Mouse (Mus musculus): ENCODE measurements around the gene Pakap.
"Not testable (repeated sequence)": the region's sequence is repeated elsewhere in the genome, so short reads cannot be mapped to it uniquely, and the experiment has no call there.

The Pakap gene

DNA sequence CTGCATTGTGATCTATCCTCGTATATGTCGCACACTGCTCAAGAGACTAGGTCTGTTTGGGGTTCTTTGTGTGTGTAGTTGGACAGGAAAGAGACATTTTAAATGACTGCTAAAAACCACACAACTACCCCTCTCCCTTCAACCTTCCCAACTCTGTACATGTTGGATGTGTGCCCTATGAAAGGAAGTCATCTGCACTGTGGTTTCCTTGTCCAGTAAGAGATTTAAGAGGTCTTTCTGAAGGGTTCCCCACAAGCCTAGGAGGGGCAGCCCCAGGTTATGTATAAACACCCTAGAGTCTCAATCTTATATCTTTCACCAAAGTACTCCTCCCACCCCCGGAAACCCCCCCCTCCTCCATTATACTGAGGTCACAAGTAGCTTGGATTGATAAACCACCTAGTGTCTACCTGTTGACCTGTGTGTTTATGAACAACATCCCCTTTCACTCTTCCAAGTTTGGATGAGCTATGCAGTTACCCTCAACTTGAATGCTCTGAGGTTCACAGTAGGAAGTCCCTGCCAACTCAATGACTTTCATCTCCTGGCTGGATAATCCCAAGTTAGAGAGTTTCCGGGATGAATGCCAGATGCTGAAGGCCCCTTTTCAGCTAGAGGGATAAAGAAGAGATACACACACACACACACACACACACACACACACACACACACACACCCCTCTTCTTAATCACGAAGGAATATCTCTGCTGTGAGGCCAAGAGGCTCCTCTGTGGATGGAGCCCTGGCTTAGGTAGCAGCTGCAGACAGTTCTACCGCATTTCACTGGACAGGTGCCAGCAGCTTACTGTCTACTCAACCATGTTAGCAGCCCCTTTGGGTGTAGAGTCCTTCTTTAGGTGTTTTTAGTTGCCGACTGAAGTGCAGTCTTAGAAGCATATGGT lies 315.8 kb downstream of the Pakap start:
- no peak for DNase-seq (ENCODE audit: low read depth)

DNA sequence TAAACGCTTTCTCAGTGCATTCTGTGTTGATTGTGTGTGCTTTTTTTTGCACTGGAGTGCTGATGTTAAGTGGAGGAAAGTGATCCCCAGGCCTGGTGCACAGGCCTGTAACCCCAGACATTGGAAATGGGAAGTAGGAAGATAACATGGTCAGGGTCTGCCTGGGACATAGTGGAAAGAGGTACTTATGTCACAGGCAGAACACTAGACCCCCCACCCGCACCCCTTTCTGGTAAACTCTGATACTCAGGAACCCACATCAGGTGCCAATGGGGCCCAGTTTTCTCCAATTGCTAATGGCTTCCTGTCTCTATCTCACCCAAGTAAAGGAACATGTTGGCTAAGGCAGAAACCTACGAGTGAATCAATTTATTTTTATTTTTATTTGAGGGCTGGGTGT lies 316.5 kb downstream of the Pakap start:
- DNase-seq (ENCODE audit: low read depth) = no peak

DNA sequence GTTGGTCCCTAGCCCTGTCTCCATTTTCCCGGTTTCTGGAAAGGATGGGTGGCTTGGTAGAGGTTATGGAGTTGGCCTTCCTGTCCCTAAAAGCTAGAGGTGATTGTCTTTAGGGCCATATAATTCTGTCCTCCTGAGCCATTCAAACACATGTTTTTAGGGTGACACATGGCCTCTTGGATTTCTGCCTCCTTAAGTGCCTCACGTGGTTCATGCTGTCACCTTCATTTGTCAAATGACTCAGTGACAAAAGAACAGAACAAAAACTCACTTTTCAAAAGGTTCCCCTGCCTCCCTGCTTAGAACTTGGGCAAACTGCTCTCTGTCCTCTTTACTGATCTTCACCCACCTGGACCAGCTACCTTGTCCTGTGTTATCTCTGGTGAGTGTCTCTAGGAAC lies 317.2 kb downstream of the Pakap start:
- DNase-seq (ENCODE audit: low read depth) = no peak

DNA sequence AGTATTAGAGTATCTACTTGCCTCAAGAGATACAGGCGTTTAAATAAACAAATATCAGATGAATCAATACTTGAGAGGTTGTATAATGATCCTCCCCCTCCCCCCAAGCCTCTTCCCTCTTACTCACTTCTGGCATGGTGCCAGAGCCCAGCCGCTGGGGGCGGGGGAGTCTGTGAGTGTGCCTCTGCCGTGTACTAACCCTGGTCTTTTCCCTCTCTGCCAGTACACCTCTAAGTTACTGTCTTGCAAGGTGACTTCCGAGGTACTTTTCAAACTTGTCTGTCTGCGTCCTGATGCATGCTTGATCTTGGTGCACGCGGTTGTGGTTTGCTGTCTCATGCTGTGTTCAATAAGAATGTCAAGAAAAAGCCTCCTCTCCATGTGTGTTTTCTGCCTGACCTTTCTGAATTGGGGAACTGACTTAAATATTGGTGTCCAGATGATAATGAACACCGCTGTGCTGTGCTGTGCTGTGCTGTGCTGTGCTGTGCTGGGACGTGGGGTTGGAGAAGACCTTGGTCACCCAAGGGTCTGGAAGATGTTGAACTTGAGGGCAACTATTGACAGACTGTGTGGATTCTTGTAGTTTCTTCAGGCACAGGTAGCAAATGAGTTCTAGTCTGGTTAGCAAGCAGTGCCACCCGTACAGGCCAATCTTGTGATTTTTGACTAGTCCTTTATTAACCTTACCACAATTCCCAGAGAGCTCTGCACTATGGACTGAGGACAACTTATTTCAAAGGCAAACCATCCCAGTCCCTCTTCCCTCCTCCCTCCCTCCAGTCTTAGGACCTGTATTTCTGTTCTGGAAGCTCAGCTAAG lies 318.3 kb downstream of the Pakap start:
- no peak for DNase-seq (ENCODE audit: low read depth)

DNA sequence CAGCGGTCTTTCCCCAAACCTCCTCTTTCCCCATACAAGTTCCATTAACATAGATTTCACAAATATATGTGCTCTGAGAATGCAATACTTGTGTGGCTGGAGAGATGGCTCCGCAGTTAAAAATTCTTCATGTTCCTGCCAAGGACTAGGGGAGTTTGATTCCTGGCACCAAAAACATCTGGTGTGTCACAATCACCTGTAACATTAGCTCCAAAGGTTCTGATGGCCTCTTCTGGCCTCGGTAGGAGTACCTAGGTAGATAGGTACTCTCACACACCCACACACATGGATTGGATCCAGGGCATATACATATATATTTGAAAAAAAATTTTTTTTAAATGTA lies 318.9 kb downstream of the Pakap start:
- no peak for DNase-seq (ENCODE audit: low read depth)

DNA sequence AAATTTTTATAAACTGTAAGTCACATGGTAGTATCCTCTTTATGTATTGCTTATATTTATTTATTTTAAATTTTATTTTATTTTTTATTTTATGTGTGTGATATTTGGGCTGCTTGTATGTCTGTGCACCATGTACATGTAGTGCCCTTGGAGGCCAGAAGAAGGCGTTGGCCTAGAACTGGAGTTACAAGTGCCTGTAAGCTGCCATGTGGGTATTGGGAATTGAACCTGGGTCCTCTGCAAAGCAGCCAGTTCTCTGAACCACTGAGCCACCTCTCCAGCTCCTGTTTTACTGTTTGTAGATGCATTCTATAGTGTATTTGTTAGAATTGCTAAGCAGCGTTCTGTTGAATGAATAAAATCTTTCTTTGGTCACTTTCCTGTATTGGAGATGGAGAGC lies 320.3 kb downstream of the Pakap start:
- DNase-seq (ENCODE audit: low read depth) = no peak

DNA sequence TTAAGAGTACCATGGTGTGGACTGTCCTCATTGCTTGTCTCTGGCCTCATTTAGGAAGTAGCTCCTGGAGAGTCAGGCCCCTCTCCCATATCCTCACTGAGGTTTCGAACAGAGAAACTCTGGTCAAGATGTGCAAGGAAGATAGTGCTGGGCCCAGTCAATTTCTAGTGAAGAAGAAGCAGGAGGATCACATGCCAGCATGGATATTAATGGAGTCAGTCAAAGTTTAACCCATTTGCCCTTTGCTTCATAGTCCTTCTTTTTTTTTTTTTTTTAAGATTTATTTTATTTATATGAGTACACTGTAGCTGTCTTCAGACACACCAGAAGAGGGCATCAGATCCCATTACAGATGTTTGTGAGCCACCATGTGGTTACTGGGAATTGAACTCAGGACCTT lies 321.0 kb downstream of the Pakap start:
- DNase-seq (ENCODE audit: low read depth) = not testable (repeated sequence)

DNA sequence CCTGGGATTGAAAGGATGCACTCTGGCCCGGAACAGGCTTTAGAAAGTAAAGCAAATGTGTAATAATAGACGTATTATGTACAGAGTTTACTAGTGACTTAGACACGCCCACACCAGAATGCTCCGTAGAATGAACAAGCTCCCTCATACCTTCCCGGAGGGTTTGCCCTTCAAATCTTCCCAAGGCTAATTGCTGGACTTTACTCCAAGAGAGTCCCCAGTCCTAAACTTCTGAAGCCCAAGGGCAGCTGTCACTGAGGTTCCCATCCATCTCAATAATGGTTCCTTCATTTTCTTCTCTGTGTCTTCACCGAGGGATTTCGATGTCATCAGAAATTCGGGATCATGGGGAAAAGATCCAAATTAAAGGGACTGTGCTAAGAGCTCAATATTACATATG lies 321.8 kb downstream of the Pakap start:
- no peak for DNase-seq (ENCODE audit: low read depth)

DNA sequence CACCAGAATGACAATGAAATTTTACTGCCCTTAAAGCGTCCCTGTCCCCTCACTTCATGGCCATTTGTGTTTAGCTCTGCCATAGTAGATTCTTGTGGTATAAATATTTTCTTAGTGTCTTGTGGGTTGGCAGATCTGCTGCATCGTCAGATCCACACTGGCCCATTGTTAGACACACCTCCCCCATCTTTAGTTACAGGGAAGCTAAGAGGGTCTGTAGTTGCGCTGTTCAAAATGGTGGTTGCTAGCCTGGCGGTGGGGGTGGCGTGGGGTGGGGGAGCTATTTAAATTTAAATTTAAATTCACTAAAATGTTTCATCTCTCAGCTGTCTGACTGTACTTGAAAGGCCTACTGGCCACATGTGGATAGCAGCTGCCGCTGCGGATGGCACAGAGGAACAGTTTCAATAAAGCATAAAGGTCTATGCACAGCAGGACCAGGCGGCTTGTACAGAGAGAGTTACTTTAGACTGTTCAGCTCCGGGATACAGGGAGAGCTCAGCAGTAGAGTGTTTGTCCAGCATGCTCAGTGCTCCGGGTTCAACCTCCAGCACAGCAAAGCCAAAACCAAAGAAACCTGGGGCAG lies 324.1 kb downstream of the Pakap start:
- DNase-seq (ENCODE audit: low read depth) = no peak

DNA sequence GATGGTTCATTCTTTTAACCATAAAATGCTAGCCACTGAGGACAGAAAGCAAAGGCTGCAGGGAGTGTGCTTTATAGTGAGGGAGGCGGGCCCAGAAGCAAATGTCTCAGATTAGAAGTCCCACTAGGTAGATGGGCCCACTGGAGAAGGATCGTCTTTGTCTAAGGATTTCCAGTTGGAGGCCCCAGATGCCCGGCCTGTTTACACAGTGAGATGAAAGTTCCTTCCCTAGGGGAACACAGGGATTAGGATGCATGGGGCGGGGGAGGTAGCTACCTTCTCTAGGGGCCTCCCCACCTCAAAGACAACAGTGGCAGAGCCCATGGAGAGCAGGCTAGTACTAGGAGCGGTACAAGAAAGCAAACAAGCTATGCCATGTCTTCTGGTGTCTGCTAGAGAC lies 327.2 kb downstream of the Pakap start:
- DNase-seq (ENCODE audit: low read depth) = no peak

DNA sequence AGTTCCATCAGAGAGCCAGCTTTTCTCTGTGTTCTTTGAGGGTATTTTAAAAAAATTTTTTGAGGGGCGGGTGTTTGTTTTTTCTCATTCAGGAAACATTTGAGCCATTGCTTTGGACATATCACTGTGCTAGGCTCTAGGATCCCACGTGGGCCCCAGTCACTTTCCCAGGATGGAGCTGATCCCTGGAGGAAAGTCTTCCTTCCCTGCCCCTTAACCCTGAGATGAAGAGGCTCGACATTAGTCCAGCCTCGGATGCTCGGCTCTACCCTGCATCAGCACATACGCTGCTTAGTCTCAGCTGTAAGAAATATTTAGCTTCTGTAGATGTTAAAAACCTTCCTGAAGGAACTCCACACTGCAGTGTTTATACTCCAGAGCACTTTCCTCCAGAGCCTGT lies 327.9 kb downstream of the Pakap start:
- no peak for DNase-seq (ENCODE audit: low read depth)

DNA sequence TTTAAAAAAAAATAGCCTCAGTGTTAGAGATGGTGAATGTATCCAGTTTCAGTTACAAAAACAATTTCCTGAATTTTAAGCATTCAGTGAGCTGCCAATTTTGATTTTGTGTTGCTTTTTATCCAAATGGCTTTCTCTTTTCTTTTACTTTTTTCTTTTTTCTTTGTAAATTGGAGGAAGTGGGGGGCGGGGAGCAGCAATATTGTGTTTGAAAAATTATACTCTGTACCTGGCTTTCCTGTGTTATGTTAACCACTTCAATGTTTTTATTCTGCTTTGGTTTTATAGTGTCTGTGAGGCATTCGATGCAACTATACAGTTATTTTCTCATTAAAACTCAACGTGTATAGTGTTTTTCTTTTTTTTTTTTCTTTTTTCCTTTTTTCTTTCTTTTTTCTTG lies 328.7 kb downstream of the Pakap start:
- no peak for DNase-seq (ENCODE audit: low read depth)

DNA sequence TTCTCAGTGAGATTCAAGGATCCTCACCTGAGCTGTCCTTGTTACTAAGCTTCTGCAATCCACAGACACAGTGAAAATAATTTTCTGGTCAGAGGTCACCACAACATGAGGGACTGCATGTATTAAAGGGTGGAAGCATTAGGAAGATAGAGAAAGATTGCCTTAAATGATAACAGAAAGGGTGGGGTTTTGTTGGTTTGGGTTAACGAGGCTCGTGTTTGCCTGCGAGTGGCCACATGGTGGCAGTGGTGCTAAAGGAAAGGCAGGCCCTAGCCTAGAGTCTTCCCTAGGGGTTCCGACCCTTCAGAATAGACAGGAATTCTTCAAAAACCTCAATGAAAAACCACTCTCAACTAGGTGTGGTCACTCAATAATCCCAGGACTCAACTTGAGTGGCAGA lies 333.2 kb downstream of the Pakap start:
- no peak for DNase-seq (ENCODE audit: low read depth)

DNA sequence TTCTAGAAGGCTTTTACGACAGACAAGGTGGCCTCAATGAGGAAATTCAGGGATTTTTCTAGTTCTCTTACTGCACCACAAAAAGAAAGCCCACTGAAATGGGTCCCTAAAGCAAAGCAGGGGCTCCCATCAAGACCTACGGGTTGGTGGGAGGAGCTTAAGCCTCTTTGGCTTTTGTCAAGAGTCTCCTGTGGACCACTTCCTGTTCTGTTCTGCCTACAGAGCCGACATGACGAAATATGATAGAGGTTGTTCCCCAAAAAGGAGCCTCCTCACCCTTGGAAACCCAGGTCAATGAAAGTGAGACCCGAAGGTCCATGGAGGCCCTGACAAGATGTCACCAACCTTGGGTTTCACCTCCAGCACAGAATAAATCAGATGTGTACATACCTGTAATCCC lies 334.6 kb downstream of the Pakap start:
- DNase-seq (ENCODE audit: low read depth) = no peak

DNA sequence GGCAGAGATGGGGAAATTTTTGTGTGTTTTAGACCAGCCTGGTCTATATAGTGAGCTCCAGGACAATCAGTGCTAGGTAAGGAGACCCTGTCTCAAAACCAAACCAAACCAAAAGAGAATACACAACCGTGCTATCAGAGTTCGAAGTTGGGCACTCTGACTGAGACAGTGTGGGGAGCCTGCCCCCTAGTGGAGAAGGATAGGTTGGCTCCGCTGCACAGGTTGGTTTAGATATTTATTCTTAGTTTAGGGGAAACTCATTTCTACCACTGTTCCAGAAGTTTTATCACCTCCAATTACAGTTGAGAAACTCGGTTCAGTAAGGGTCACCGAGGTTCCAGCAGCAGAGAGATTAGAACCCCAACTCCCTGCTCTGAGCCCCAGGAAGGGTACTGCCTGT lies 336.2 kb downstream of the Pakap start:
- DNase-seq (ENCODE audit: low read depth) = peak; percentile 50

DNA sequence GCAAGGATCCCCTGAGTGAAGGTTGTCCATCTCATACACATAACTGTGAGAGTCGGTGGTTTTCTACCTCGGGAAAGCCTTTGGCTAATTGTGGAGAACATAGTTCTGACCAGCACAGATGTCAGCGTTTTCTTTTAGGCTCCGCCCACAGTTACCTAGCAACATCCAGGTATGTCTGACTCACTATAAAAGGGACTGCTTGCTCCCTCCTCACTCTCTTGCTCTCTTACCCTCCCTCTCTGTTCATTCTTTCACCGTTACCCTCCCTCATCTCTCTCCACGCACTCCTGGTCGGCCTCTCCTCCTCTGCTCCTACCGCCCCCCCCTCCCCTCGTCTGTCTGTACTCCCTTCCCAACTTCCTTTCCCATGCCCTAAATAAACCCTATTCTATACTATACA lies 336.7 kb downstream of the Pakap start:
- no peak for DNase-seq (ENCODE audit: low read depth)

DNA sequence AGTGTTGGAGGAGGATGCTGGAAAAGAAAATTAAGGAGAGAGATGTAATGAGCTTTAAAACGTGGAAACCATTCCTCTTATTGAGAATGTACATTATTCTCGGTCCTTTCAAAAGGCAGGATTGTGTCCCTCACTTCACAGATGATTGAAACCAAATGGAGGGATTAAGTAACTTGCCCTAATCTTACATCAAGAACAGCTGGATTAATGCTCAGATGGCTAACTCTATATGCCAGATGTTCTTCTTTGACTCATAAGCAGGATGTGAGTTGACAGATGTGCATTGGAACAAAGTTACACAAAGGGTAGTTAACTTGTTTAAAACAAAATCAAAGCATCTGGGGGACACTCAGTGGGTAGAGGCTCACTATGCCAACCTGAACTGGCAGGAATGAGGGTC lies 338.7 kb downstream of the Pakap start:
- DNase-seq (ENCODE audit: low read depth) = no peak

DNA sequence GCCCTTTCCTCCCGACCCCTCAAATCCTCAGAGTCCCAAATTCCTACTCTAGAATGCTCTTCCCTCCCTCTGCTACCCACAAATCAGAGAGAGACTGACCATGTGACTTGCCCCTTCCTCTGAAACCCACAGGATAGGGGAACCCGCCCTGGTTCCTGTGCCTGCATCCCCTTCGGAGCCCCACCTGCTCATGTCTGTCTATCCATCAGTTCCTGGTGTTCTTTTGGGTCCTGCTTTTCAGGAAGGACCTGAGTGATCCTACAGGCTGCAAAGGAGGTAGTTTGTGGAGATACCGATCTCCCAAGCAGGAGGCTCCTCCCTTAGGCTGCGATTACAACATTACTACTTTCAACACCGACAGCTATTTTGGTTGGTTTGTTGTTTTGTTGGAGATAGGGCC lies 340.9 kb downstream of the Pakap start:
- no peak for DNase-seq (ENCODE audit: low read depth)

DNA sequence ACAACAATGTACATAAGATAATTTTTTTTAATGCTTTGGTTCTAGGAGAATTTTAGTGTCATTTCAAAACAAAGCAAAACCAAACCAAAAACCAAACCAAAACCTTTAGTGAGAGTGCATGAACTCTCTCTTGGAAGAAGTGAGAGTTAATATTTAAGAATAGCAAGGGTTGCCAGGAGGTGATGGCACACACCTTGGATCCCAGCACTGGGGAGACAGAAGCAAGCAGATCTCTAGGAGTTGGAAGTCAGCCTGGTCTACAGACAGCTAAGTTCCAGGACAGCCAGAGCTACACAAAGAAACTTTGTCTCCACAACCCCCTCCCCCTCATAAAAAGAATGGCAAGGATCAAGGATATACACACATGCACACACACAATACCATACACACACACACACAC lies 345.0 kb downstream of the Pakap start:
- DNase-seq (ENCODE audit: low read depth) = no peak

DNA sequence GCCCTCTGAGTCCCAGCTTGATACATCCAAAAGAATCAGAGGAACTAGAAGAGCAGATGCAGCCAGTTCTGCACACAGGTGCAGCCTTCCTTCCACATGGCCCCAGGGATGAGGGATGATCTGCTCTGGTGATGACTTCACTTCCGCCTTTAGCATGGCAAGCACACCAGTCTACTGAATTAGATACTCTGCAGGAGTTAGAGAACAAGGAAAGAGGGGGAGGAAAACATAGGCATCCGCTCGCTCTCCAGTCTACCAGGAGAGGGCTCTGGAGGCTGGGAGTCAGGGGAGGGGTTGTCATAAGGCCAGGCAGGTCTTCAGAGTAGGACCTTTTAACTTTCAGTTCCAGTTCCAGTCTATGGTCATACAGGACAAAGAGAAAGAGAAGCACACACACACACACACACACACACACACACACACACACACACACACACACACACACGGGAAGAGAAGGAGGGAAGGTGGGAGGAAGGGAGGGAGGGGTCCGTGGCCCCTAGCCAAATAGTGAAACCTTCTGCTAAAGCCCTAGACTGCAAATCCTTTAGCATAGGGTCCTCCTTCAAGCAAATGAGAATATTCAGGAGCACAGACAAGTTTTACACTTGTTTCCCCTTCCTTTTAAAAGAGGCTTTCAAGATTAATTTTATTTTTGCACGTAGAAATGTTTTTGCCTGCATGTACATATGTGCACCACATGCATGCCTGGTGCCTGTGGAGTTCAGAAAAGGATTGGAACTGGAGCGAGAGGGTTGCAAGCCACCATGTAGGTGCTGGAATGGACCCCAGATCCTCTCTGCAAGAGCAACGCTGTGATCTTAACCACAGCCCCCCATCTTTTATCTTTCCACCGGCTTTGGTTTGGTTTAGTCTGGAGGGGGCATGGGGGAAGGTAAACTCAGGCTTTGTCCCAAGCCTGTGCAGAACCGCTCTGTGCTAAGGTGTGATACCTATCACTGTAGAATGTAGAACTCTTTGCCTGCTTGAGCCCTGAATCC lies 346.5 kb downstream of the Pakap start:
- DNase-seq (ENCODE audit: low read depth) = no peak

DNA sequence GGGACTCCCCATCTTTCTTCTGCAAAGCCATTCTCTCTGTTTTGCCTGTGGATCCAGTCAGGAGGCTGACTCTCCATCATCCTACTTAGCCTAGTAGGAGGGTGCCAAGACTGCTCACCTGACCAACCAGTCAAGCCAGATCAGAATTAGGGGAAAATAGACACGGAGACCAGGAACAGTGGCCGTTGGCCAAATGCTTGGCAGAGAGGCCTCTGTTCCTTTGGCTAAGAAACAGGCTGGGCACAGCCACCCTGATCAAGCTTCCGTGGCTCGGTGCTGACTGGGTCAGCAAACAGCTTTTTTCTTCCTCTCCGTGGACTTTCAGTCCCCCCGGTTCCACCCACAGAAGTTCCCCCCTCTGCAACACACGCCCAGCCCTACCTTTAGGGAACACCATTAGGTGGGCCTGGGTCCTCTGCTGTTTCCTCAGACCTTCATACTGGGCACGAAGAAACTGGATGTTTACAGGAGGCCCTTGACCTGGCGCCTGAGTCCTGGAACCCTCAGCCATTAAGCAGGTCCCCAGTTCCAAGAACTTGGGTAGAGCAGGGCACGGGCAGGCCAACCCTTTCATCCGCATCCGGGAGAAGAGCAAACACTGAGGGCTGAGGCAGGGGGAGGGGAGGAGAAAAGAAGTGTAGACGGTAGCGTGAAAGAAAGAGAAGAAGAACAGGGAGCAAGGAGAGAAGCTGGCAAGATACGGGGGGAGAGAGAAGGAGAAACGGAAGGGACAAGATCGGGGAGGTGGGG lies 347.4 kb downstream of the Pakap start:
- no peak for DNase-seq (ENCODE audit: low read depth)
